Mouse (Mus musculus) cerebellum, adult 9-11 months (tissue): ENCODE results near the gene Stoml2.
A peak's percentile ranks its signal among the peaks of the same experiment; 100 is the strongest.

Experiments
- DNase-seq: peaks from one replicate; pipeline ENCODE4 v3.0.0; 2022

Gene Stoml2

GRCm38 (mm10) chr4:43031237-43031995 is at the start of gene Stoml2:
TSS of gene Stoml2 (minus strand) at chr4:43031710.
- DNase-seq = peak; percentile 96

GRCm38 (mm10) chr4:43078071-43078718 is 46.7 kb upstream of the Stoml2 start:
- no peak for DNase-seq

- no peak for DNase-seq
Measured at GRCm38 (mm10) chr4:43074923-43075322, 43.4 kb upstream of the Stoml2 start.

GRCm38 (mm10) chr4:43065471-43065870 is 34.0 kb upstream of the Stoml2 start:
- DNase-seq = no peak

GRCm38 (mm10) chr4:43060286-43060685 is 28.8 kb upstream of the Stoml2 start:
- DNase-seq = no peak

GRCm38 (mm10) chr4:43059697-43060096 is 28.2 kb upstream of the Stoml2 start:
- DNase-seq = no peak

GRCm38 (mm10) chr4:43058753-43059654 is 27.5 kb upstream of the Stoml2 start, which contains the start of gene Unc13b:
TSS of gene Unc13b (plus strand) at chr4:43058953.
- DNase-seq = peak; percentile 91

GRCm38 (mm10) chr4:43058392-43058752 is 26.9 kb upstream of the Stoml2 start:
- no peak for DNase-seq

GRCm38 (mm10) chr4:43057654-43058053 is 26.1 kb upstream of the Stoml2 start:
- no peak for DNase-seq

GRCm38 (mm10) chr4:43052627-43053026 is 21.1 kb upstream of the Stoml2 start:
- DNase-seq = peak; percentile 70

GRCm38 (mm10) chr4:43047231-43047630 is 15.7 kb upstream of the Stoml2 start:
- peak; percentile 77 for DNase-seq

GRCm38 (mm10) chr4:43046607-43047006 is 15.1 kb upstream of the Stoml2 start:
- DNase-seq = peak; percentile 14

GRCm38 (mm10) chr4:43045659-43046302 is 14.3 kb upstream of the Stoml2 start, which contains the start of gene Fam214b:
TSS of gene Fam214b (minus strand) at chr4:43046220.
- peak; percentile 96 for DNase-seq

- no peak for DNase-seq
Measured at GRCm38 (mm10) chr4:43045285-43045658, 13.8 kb upstream of the Stoml2 start.

GRCm38 (mm10) chr4:43044673-43045072 is 13.2 kb upstream of the Stoml2 start:
- DNase-seq = peak; percentile 57

- DNase-seq = peak; percentile 59
Measured at GRCm38 (mm10) chr4:43043644-43044357, 12.3 kb upstream of the Stoml2 start.

- DNase-seq = peak; percentile 44
Measured at GRCm38 (mm10) chr4:43040881-43041547, 9.5 kb upstream of the Stoml2 start.

- peak; percentile 97 for DNase-seq
Measured at GRCm38 (mm10) chr4:43040114-43040572, 8.6 kb upstream of the Stoml2 start.

- no peak for DNase-seq
Measured at GRCm38 (mm10) chr4:43039609-43040008, 8.1 kb upstream of the Stoml2 start.

GRCm38 (mm10) chr4:43038567-43039495 is 7.3 kb upstream of the Stoml2 start:
- DNase-seq = peak; percentile 62
